Mouse (Mus musculus): ENCODE data around the gene Psmb10.

GRCm38 (mm10) chr8:105969367-105969766, 31.1 kb upstream of the Psmb10 start:
- TF ChIP-seq CTCF (IDR thresholded peaks at IDR 0.05; ENCODE audit: low read depth) (no peak), EP300 (IDR thresholded peaks at IDR 0.05; ENCODE audit: low read depth) (no peak)
